Mouse (Mus musculus) midbrain, embryonic 16.5 days (tissue): ENCODE results near the gene Ccdc107. TPM values are rescaled to one million over a fixed set of nuclear protein-coding genes. Genes with fewer than 3 reads are reported as not detected.

Experiments
- ATAC-seq: fragments of 200-750 bp; cut with Nextera tagmentation; 2 replicates; pipeline ENCODE4 v1.8.0; 2017; ENCODE audit warnings: moderate TSS enrichment
- H3K27ac ChIP-seq: fragments of 300-500 bp; sonication (generic); 2 replicates; pipeline ENCODE4 v1.5.1; 2014; ENCODE audit warnings: mild to moderate bottlenecking, low read length, mixed read lengths
- H3K27me3 ChIP-seq: fragments of 300-500 bp; sonication (generic); 2 replicates; pipeline ENCODE4 v1.6.1; 2014; ENCODE audit warnings: low read depth, low read length, mixed read lengths; ENCODE audit not compliant: control insufficient read depth, insufficient read depth
- H3K36me3 ChIP-seq: fragments of 300-500 bp; sonication (generic); 2 replicates; pipeline ENCODE4 v1.6.1; 2014; ENCODE audit warnings: mild to moderate bottlenecking, low read length, moderate library complexity, mixed read lengths; ENCODE audit not compliant: control insufficient read depth, insufficient read depth
- H3K4me1 ChIP-seq: fragments of 300-500 bp; sonication (generic); 2 replicates; pipeline ENCODE4 v1.6.1; 2014; ENCODE audit warnings: mild to moderate bottlenecking, low read length, mixed read lengths; ENCODE audit not compliant: control insufficient read depth, insufficient read depth
- H3K4me2 ChIP-seq: fragments of 300-500 bp; sonication (generic); 2 replicates; pipeline ENCODE4 v1.6.1; 2014; ENCODE audit warnings: mild to moderate bottlenecking, low read length, mixed read lengths
- H3K4me3 ChIP-seq: fragments of 300-500 bp; sonication (generic); 2 replicates; pipeline ENCODE4 v1.5.1; 2014; ENCODE audit warnings: low read depth, mild to moderate bottlenecking, low read length, moderate library complexity, mixed read lengths
- H3K9ac ChIP-seq: fragments of 300-500 bp; sonication (generic); 2 replicates; pipeline ENCODE4 v1.6.1; 2014; ENCODE audit warnings: low read depth, low read length, mixed read lengths
- H3K9me3 ChIP-seq: fragments of 300-500 bp; sonication (generic); replicated peaks from 2 replicates; pipeline ENCODE4 v1.6.1; 2014; ENCODE audit warnings: mild to moderate bottlenecking, low read length, mixed read lengths; ENCODE audit not compliant: control insufficient read depth, poor library complexity, severe bottlenecking
- WGBS: fragments of 180-500 bp; shearing (Covaris S2); extraction: QIAGEN DNeasy Blood & Tissue Kit; methylation state at CpG from one replicate; pipeline ENCODE4 v1.1.7; 2014; 5-methylcytosine and 5-hydroxymethylcytosine counted together
- polyA plus RNA-seq: library from polyadenylated mRNA; unstranded; fragments of >200 nt; fragmentation: Nextera tagmentation; extraction: Ambion mirVana; gene quantifications from 2 replicates; pipeline ENCODE4 v1.2.1, GENCODE M21; 2015

Ccdc107 gene
- polyA plus RNA-seq, 1 experiment from 2014 or later, result 90.3 TPM

- no peak overlapping the region for H3K4me3 ChIP-seq
- ATAC-seq, result no peak
- WGBS, result 23% methylated on average over 7 of the region's 7 CpGs
Measured at GRCm38 (mm10) chr4:43530581-43530980, 37.9 kb downstream of the Ccdc107 start.

GRCm38 (mm10) chr4:43533270-43533669 is 40.6 kb downstream of the Ccdc107 start:
- no peak overlapping the region for H3K4me3 ChIP-seq
- H3K9ac ChIP-seq, result no peak overlapping the region
- no peak overlapping the region for H3K27ac ChIP-seq
- H3K4me1 ChIP-seq, result no peaks in the 10 kb centered on the region
- no peaks in the 10 kb centered on the region for H3K27me3 ChIP-seq
- no peaks in the 10 kb centered on the region for H3K9me3 ChIP-seq
- WGBS, result 95% methylated on average over 9 of the region's 9 CpGs
- H3K36me3 ChIP-seq, result peaks cover 55% of the 10 kb centered on the region
- ATAC-seq, result no peak
- no peak overlapping the region for H3K4me2 ChIP-seq

More at GRCm38 (mm10) chr4:43530581-43530980, 37.9 kb downstream of the Ccdc107 start:
- Histone ChIP-seq H3K27me3 (peaks cover 2% of the 10 kb centered on the region; the same call in 1 of the 2 replicates), H3K27ac (no peak overlapping the region), H3K9me3 (no peaks in the 10 kb centered on the region), H3K4me1 (no peaks in the 10 kb centered on the region), H3K36me3 (peaks cover 35% of the 10 kb centered on the region), H3K4me2 (no peak overlapping the region), H3K9ac (no peak overlapping the region)

- Histone ChIP-seq H3K27me3 (no peaks in the 10 kb centered on the region), H3K4me1 (no peaks in the 10 kb centered on the region), H3K9me3 (no peaks in the 10 kb centered on the region), H3K36me3 (peaks cover 73% of the 10 kb centered on the region), H3K4me3 (no peak overlapping the region), H3K4me2 (no peak overlapping the region), H3K9ac (no peak overlapping the region), H3K27ac (no peak overlapping the region)
- 97% methylated on average over 8 of the region's 8 CpGs for WGBS
- no peak for ATAC-seq
Measured at GRCm38 (mm10) chr4:43535628-43536027, 42.9 kb downstream of the Ccdc107 start.

- Histone ChIP-seq H3K4me2 (no peak overlapping the region), H3K27me3 (no peaks in the 10 kb centered on the region), H3K27ac (no peak overlapping the region), H3K9me3 (no peaks in the 10 kb centered on the region), H3K36me3 (peaks cover 73% of the 10 kb centered on the region), H3K4me1 (no peaks in the 10 kb centered on the region), H3K4me3 (no peak overlapping the region), H3K9ac (no peak overlapping the region)
- ATAC-seq, result no peak
- WGBS, result 96% methylated on average over 9 of the region's 9 CpGs
Measured at GRCm38 (mm10) chr4:43536031-43536430, 43.3 kb downstream of the Ccdc107 start.

- no peak for ATAC-seq
- no peak overlapping the region for H3K9ac ChIP-seq
Measured at GRCm38 (mm10) chr4:43542044-43542443, 49.3 kb downstream of the Ccdc107 start.

More at GRCm38 (mm10) chr4:43542044-43542443, 49.3 kb downstream of the Ccdc107 start:
- Histone ChIP-seq H3K4me1 (no peaks in the 10 kb centered on the region), H3K4me3 (no peak overlapping the region), H3K36me3 (peaks cover 72% of the 10 kb centered on the region), H3K9me3 (no peaks in the 10 kb centered on the region), H3K4me2 (no peak overlapping the region), H3K27me3 (no peaks in the 10 kb centered on the region), H3K27ac (no peak overlapping the region)
- 76% methylated on average over 3 of the region's 3 CpGs for WGBS

Other genes starting within 250 kb of the Ccdc107 start
- 0.72 and 0.90 TPM in 2 replicates for gene Atp8b5, start 225.7 kb upstream of the Ccdc107 start, polyA plus RNA-seq
- gene Rusc2, start 110.9 kb upstream of the Ccdc107 start, polyA plus RNA-seq, result 85.4 and 89.0 TPM in 2 replicates
- 1.6 and 2.3 TPM in 2 replicates for gene Fam166b, start 63.8 kb upstream of the Ccdc107 start, polyA plus RNA-seq
- 10.7 and 11.2 TPM in 2 replicates for gene Tesk1, start 51.0 kb upstream of the Ccdc107 start, polyA plus RNA-seq
- 5.0 and 5.8 TPM in 2 replicates for gene Cd72, start 38.3 kb upstream of the Ccdc107 start, polyA plus RNA-seq
- not detected in 2 replicates for gene Sit1, start 9.2 kb upstream of the Ccdc107 start, polyA plus RNA-seq
- gene Arhgef39, start 6.8 kb downstream of the Ccdc107 start, polyA plus RNA-seq, result 4.4 and 7.3 TPM in 2 replicates
- 0.21 TPM in 1 of 2 replicates, not detected in the other for gene Car9, start 14.1 kb downstream of the Ccdc107 start, polyA plus RNA-seq
- 7.3 and 8.3 TPM in 2 replicates for gene Tpm2, start 30.9 kb downstream of the Ccdc107 start, polyA plus RNA-seq
- gene Creb3, start 69.4 kb downstream of the Ccdc107 start, polyA plus RNA-seq, result 83.4 and 83.7 TPM in 2 replicates
- gene Tln1, start 69.8 kb downstream of the Ccdc107 start, polyA plus RNA-seq, result 59.3 and 62.9 TPM in 2 replicates
- gene Rgp1, start 85.8 kb downstream of the Ccdc107 start, polyA plus RNA-seq, result 15.2 and 22.5 TPM in 2 replicates
- gene Gba2, start 86.0 kb downstream of the Ccdc107 start, polyA plus RNA-seq, result 61.3 and 61.9 TPM in 2 replicates
- 1.1 TPM in 1 of 2 replicates, not detected in the other for gene Msmp, start 91.6 kb downstream of the Ccdc107 start, polyA plus RNA-seq
- 13.5 and 14.7 TPM in 2 replicates for gene Npr2, start 139.0 kb downstream of the Ccdc107 start, polyA plus RNA-seq
- 8.3 and 11.8 TPM in 2 replicates for gene Spag8, start 160.7 kb downstream of the Ccdc107 start, polyA plus RNA-seq
- gene Hint2, start 163.6 kb downstream of the Ccdc107 start, polyA plus RNA-seq, result 57.9 and 61.0 TPM in 2 replicates
- 14.9 and 15.8 TPM in 2 replicates for gene Tmem8b, start 176.1 kb downstream of the Ccdc107 start, polyA plus RNA-seq
- 0.97 and 1.1 TPM in 2 replicates for gene Fam221b, start 176.2 kb downstream of the Ccdc107 start, polyA plus RNA-seq
- not detected in 2 replicates for gene Olfr70, start 207.9 kb downstream of the Ccdc107 start, polyA plus RNA-seq
- gene Olfr71, start 217.4 kb downstream of the Ccdc107 start, polyA plus RNA-seq, result 0.06 TPM in 1 of 2 replicates, not detected in the other
- 0.29 and 0.34 TPM in 2 replicates for gene Hrct1, start 234.3 kb downstream of the Ccdc107 start, polyA plus RNA-seq
- gene Spaar, start 237.1 kb downstream of the Ccdc107 start, polyA plus RNA-seq, result 0.15 TPM in 1 of 2 replicates, not detected in the other